Mouse (Mus musculus) neural tube, embryonic 15.5 days (tissue): ENCODE measurements at regions not wholly inside any gene's neighbourhood (a gene's known extent, or its start where the extent isn't known, plus 50 kb on each side); places are given as distances from the start of the nearest gene placed in this dataset.
"Not testable (repeated sequence)": the region's sequence is repeated elsewhere in the genome, so short reads cannot be mapped to it uniquely, and the experiment has no call there.

Source experiments
- ATAC-seq: fragments of 200-750 bp; cut with Nextera tagmentation; 2 replicates; pipeline ENCODE4 v1.8.0; 2017; ENCODE audit warnings: mild to moderate bottlenecking, moderate TSS enrichment, moderate library complexity; ENCODE audit not compliant: low FRiP score
- H3K27ac ChIP-seq: fragments of 300-500 bp; sonication (generic); replicated peaks from 2 replicates; pipeline ENCODE4 v1.5.1; 2015; ENCODE audit warnings: mild to moderate bottlenecking, inconsistent platforms
- H3K27me3 ChIP-seq: fragments of 300-500 bp; sonication (generic); replicated peaks from 2 replicates; pipeline ENCODE4 v1.6.1; 2015; ENCODE audit warnings: inconsistent platforms
- H3K36me3 ChIP-seq: fragments of 300-500 bp; sonication (generic); 2 replicates; pipeline ENCODE4 v1.6.1; 2015; ENCODE audit warnings: inconsistent platforms
- H3K4me1 ChIP-seq: fragments of 300-500 bp; sonication (generic); 2 replicates; pipeline ENCODE4 v1.6.1; 2015; ENCODE audit warnings: inconsistent platforms
- H3K4me2 ChIP-seq: fragments of 300-500 bp; sonication (generic); 2 replicates; pipeline ENCODE4 v1.6.1; 2015; ENCODE audit warnings: inconsistent platforms, mild to moderate bottlenecking, moderate library complexity
- H3K4me3 ChIP-seq: fragments of 300-500 bp; sonication (generic); replicated peaks from 2 replicates; pipeline ENCODE4 v1.5.1; 2015; ENCODE audit warnings: mild to moderate bottlenecking, inconsistent platforms
- H3K9ac ChIP-seq: fragments of 300-500 bp; sonication (generic); replicated peaks from 2 replicates; pipeline ENCODE4 v1.6.1; 2015; ENCODE audit warnings: mild to moderate bottlenecking, inconsistent platforms
- H3K9me3 ChIP-seq: fragments of 300-500 bp; sonication (generic); replicated peaks from 2 replicates; pipeline ENCODE4 v1.6.1; 2016; ENCODE audit warnings: inconsistent platforms
- WGBS: fragments of 180-500 bp; shearing (Covaris S2); methylation state at CpG from one replicate; pipeline ENCODE4 v1.1.7; 2015; ENCODE audit warnings: mixed read lengths; 5-methylcytosine and 5-hydroxymethylcytosine counted together

DNA sequence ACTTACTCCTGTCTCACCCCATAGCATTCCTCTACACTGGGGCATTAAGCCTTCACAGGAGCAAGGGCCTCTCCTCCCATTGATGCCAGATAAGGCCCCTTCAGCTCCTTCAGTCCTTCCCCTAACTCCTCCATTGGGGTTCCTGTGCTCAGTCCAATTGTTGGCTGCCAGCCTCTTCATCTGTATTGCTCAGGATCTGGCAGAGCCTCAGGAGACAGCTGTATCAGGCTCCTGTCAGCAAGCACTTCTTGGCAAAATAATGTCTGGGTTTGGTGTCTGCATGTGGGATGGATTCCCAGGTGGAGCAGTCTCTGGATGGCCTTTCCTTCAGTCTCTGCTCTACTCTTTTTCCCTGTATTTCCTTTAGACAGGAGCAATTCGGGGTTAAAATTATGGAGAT, 278.2 kb upstream of the Ercc4 start:
- not testable (repeated sequence) for H3K4me3 ChIP-seq, ATAC-seq
- WGBS: 65% methylated on average over 1 of the region's 1 CpGs

DNA sequence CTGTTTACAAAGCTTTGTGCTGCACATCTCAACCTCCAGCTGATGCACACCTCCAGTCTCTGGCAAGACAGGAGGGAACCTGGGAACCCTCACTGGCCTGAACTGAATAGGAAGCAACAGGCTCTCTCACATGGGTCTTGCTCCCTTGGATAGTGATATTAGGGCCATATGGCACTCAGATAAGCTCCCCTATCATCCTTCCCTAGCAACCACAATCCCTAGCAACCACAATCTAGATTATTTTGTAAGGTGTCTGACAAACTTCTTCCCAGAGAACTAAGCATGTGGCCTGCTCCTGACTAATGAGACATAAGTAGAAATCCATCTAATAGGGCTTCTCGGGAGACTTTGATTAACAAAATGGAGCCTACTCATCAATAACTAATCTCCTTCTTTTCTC, 253.1 kb upstream of the Ercc4 start:
- Histone ChIP-seq H3K4me3 (no peak overlapping the region), H3K4me1 (no peaks in the 10 kb centered on the region), H3K9ac (no peak overlapping the region), H3K27me3 (no peaks in the 10 kb centered on the region), H3K36me3 (no peaks in the 10 kb centered on the region), H3K9me3 (no peaks in the 10 kb centered on the region), H3K27ac (no peak overlapping the region), H3K4me2 (no peak overlapping the region)
- ATAC-seq: no peak
- 84% methylated on average over 1 of the region's 1 CpGs for WGBS

More for the DNA sequence above, 278.2 kb upstream of the Ercc4 start:
- not testable (repeated sequence) for H3K27ac ChIP-seq, H3K36me3 ChIP-seq, H3K27me3 ChIP-seq, H3K4me1 ChIP-seq, H3K9ac ChIP-seq, H3K4me2 ChIP-seq, H3K9me3 ChIP-seq

- Histone ChIP-seq H3K4me1 (no peaks in the 10 kb centered on the region), H3K27me3 (no peaks in the 10 kb centered on the region), H3K9me3 (no peaks in the 10 kb centered on the region), H3K9ac (no peak overlapping the region), H3K27ac (no peak overlapping the region), H3K36me3 (no peaks in the 10 kb centered on the region), H3K4me3 (no peak overlapping the region), H3K4me2 (no peak overlapping the region)
- ATAC-seq: no peak
- WGBS: 90% methylated on average over 5 of the region's 5 CpGs
Measured at GRCm38 (mm10) chr16:12859714-12860355, 249.6 kb upstream of the Ercc4 start.

DNA sequence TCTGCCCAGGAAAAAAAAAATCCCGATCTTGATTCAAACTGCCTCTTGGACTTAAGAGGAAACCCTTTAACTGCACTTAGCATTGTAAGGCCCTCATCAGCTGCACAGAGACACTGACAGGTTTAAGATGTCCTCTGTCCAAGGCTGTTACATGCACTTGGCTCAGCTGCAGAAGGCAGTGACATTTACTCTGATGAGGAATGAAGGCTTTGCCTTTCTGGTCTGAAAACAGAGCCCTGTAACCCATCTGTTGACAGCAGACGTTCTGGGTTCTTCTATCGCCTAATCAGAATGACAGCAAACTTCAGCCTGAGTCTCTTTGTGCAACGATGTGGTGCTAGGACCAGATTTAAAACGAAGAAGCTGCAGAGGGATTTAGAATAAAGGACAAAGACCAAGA, 246.9 kb upstream of the Ercc4 start:
- no peak for ATAC-seq
- Histone ChIP-seq H3K9me3 (no peaks in the 10 kb centered on the region), H3K4me2 (no peak overlapping the region), H3K27ac (no peak overlapping the region), H3K9ac (no peak overlapping the region), H3K4me1 (no peaks in the 10 kb centered on the region), H3K36me3 (no peaks in the 10 kb centered on the region), H3K27me3 (no peaks in the 10 kb centered on the region), H3K4me3 (no peak overlapping the region)
- 86% methylated on average over 5 of the region's 5 CpGs for WGBS

DNA sequence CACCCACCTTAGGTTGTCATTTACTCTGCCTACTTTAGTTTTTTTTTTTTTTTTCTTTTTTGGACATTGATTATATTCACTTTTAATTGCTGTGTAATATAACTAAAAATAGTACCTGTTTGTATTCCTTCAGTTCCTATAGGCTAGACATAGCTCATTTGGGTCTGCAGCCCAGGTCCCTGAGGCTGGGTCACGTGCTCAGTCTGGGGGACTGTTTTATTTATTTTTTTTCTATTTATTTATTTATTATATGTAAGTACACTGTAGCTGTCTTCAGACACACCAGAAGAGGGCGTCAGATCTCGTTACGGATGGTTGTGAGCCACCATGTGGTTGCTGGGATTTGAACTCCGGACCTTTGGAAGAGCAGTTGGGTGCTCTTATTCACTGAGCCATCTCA, 231.2 kb upstream of the Ercc4 start:
- 91% methylated on average over 5 of the region's 5 CpGs for WGBS
- H3K4me3 ChIP-seq, H3K27ac ChIP-seq, H3K36me3 ChIP-seq, H3K27me3 ChIP-seq, H3K9me3 ChIP-seq, H3K4me2 ChIP-seq, ATAC-seq, H3K4me1 ChIP-seq, H3K9ac ChIP-seq: not testable (repeated sequence)

DNA sequence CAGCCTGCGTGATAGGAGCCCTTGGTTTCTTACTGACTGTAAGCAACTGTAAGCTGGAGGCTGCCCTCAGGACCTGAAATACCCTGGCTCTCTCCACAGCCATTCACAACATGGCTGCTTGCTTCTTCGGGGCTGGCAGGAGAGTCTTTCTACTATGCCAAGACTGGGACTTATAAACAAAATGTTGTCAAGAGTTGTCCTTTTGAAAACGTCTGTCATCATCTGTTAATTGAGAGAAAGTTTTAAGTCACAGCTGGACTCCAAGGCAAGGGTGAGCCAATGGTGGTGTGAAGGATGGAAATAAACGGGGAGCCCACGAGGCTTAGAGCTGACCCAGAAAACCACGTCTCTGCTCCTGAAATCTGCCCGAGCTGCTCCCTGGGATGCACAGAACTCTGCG, 229.5 kb upstream of the Ercc4 start:
- no peak overlapping the region for H3K4me2 ChIP-seq
- H3K4me1 ChIP-seq: peaks cover 3% of the 10 kb centered on the region
- no peak for ATAC-seq
- no peaks in the 10 kb centered on the region for H3K27me3 ChIP-seq
- H3K27ac ChIP-seq: no peak overlapping the region
- H3K36me3 ChIP-seq: no peaks in the 10 kb centered on the region
- no peak overlapping the region for H3K4me3 ChIP-seq
- WGBS: 87% methylated on average over 8 of the region's 8 CpGs
- no peak overlapping the region for H3K9ac ChIP-seq
- no peaks in the 10 kb centered on the region for H3K9me3 ChIP-seq

DNA sequence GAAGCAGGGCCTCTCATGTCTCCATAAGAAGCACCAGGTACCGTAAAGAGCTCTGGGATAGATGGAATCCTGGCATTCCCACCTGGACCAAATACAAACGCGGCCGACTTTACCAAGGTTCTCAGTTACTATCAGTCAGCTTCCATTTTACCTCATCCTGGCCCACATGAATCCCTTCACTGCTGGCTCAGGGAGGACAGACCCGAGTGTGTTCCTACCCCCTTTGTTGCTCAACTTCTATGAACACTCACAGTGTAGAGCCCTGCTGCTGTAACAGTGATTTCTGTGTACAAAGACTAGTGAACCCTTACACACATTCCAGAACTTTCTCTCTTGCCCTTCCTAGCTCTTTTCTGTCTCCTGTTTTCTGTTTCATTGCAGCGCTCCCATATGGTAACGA, 229.0 kb upstream of the Ercc4 start:
- H3K27ac ChIP-seq: no peak overlapping the region
- no peak overlapping the region for H3K9ac ChIP-seq
- no peaks in the 10 kb centered on the region for H3K27me3 ChIP-seq
- 94% methylated on average over 7 of the region's 7 CpGs for WGBS
- peaks cover 3% of the 10 kb centered on the region for H3K4me1 ChIP-seq
- no peaks in the 10 kb centered on the region for H3K36me3 ChIP-seq
- no peak for ATAC-seq
- no peak overlapping the region for H3K4me3 ChIP-seq
- no peak overlapping the region for H3K4me2 ChIP-seq
- no peaks in the 10 kb centered on the region for H3K9me3 ChIP-seq

DNA sequence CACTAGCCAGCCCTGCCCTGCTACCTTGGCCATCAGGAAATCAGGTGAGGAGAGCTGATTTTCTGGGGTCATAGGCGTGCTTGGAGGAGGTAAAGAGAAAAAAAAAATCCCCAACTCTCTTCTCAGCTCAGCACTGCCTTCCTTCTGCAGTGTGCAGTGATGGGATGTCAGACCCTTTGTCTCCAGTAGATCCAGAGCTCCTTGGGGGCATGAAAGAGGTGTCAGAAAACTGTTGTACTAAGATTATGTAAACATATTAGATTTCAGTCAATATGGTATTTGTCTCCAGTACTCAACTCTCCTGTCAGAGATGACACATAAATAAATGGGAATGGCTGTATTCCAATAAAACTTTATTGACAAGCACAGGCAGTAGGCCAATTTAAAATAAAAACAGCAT, 226.8 kb upstream of the Ercc4 start:
- Histone ChIP-seq H3K9me3 (no peaks in the 10 kb centered on the region), H3K9ac (no peak overlapping the region)
- WGBS: 71% methylated on average over 1 of the region's 1 CpGs

GRCm38 (mm10) chr16:12884556-12884955, 224.9 kb upstream of the Ercc4 start:
- WGBS: 16% methylated on average over 3 of the region's 3 CpGs
- no peak for ATAC-seq
- no peak overlapping the region for H3K27ac ChIP-seq

More for the DNA sequence above, 226.8 kb upstream of the Ercc4 start:
- no peak overlapping the region for H3K27ac ChIP-seq
- H3K4me1 ChIP-seq: peaks cover 3% of the 10 kb centered on the region
- no peak overlapping the region for H3K4me3 ChIP-seq
- no peaks in the 10 kb centered on the region for H3K27me3 ChIP-seq
- H3K4me2 ChIP-seq: no peak overlapping the region
- ATAC-seq: no peak
- H3K36me3 ChIP-seq: no peaks in the 10 kb centered on the region

DNA sequence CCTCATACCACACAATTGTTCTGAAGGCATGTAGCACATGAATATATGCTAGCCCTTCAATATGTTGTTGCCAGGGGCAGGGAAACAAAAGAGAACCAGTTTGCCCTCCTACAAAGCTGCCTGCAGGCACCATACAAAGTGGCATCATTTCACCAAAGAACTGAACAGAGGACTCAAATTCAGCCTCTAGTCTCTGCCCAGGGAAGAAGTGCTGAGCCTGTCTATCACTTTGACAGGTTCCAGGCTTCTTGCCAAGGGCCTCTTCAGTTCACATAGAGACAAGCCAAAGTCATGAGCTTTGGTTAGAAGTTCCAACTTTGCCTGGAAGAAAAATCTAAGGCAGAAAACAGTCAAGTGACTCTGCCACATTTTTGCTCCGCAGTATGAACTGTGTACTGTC, 223.4 kb upstream of the Ercc4 start:
- H3K9me3 ChIP-seq: no peaks in the 10 kb centered on the region
- H3K27ac ChIP-seq: no peak overlapping the region
- 79% methylated on average over 1 of the region's 1 CpGs for WGBS
- H3K36me3 ChIP-seq: no peaks in the 10 kb centered on the region
- H3K9ac ChIP-seq: no peak overlapping the region
- H3K4me1 ChIP-seq: peaks cover 3% of the 10 kb centered on the region
- no peak overlapping the region for H3K4me2 ChIP-seq
- ATAC-seq: no peak
- no peak overlapping the region for H3K4me3 ChIP-seq
- H3K27me3 ChIP-seq: no peaks in the 10 kb centered on the region

More at GRCm38 (mm10) chr16:12884556-12884955, 224.9 kb upstream of the Ercc4 start:
- H3K4me3 ChIP-seq: no peak overlapping the region
- no peak overlapping the region for H3K4me2 ChIP-seq
- no peaks in the 10 kb centered on the region for H3K27me3 ChIP-seq
- H3K36me3 ChIP-seq: no peaks in the 10 kb centered on the region
- peaks cover 3% of the 10 kb centered on the region for H3K4me1 ChIP-seq
- no peak overlapping the region for H3K9ac ChIP-seq
- no peaks in the 10 kb centered on the region for H3K9me3 ChIP-seq

DNA sequence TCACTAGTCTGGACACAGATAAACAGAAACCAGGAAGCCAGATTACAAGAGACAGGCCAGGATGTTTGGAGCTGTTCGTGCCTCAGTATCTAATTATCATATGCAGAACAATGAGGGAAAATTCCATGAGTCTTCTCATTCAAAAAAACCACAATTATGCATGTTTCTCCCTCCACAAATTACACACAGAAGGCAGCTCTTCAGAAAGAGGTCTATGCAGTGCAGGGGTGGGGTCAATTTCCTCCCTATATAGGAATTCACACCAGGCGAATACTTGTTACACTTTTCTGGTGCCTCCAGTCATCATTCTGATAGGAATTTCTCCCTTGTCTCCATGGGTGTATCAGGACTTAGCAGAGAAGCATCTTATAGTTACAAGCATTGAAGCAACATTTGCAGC, 222.1 kb upstream of the Ercc4 start:
- no peaks in the 10 kb centered on the region for H3K36me3 ChIP-seq
- no peak overlapping the region for H3K9ac ChIP-seq
- H3K27me3 ChIP-seq: no peaks in the 10 kb centered on the region
- no peaks in the 10 kb centered on the region for H3K9me3 ChIP-seq
- ATAC-seq: no peak
- no peak overlapping the region for H3K4me2 ChIP-seq
- H3K27ac ChIP-seq: no peak overlapping the region
- no peak overlapping the region for H3K4me3 ChIP-seq
- WGBS: 58% methylated on average over 2 of the region's 2 CpGs
- peaks cover 3% of the 10 kb centered on the region for H3K4me1 ChIP-seq

- H3K4me2 ChIP-seq: no peak overlapping the region
- H3K9me3 ChIP-seq: no peaks in the 10 kb centered on the region
- no peak overlapping the region for H3K9ac ChIP-seq
- ATAC-seq: no peak
- no peaks in the 10 kb centered on the region for H3K27me3 ChIP-seq
- no peak overlapping the region for H3K27ac ChIP-seq
- H3K4me3 ChIP-seq: no peak overlapping the region
- H3K36me3 ChIP-seq: no peaks in the 10 kb centered on the region
- H3K4me1 ChIP-seq: no peaks in the 10 kb centered on the region
- 58% methylated on average over 1 of the region's 1 CpGs for WGBS
Measured at GRCm38 (mm10) chr16:12890094-12890493, 219.4 kb upstream of the Ercc4 start.

GRCm38 (mm10) chr16:12890545-12890944, 218.9 kb upstream of the Ercc4 start:
- 87% methylated on average over 3 of the region's 3 CpGs for WGBS
- no peak overlapping the region for H3K9ac ChIP-seq
- ATAC-seq: no peak
- H3K36me3 ChIP-seq: no peaks in the 10 kb centered on the region
- no peak overlapping the region for H3K4me3 ChIP-seq
- H3K27ac ChIP-seq: no peak overlapping the region
- no peak overlapping the region for H3K4me2 ChIP-seq
- H3K4me1 ChIP-seq: no peaks in the 10 kb centered on the region
- H3K27me3 ChIP-seq: no peaks in the 10 kb centered on the region
- H3K9me3 ChIP-seq: no peaks in the 10 kb centered on the region
